Mouse (Mus musculus): Measurements from ENCODE around the gene Sars. TPM values are rescaled to one million over a fixed set of nuclear protein-coding genes. Genes with fewer than 3 reads are reported as not detected.

The Sars gene
- total and polyA plus RNA-seq, 3 experiments, result 373 to 394 (median 377) TPM

DNA sequence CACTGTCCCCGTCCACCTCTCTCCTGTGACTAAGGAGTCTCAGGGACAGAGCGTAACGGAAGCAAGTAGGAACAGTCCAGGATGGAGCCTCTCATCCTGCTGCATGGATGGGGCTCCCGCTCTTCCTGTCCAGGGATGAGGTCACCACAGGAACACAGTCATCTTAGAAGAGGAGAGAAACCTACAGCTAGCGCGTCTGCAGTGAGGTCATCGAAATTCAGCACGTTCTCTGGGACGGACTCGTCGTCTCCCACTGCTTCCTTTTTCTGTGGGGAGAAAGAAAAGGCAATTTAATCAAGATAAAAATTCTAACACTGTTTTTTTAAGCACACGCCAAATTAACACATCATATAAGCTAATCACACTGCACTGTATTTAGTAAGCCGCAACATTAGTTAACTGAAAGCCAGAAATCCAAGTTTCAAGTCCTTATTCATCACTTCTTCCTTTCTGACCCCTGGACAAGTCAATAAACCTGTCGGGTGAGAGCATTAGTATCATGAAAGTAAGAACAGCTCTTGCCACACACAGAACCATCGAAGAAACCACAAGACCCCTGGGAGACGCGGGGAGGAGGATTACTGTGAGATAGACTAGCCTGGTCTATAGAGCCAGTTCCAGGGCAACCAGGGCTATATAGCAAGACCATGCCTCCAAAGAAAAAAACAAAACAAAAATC is 9.2 kb downstream of the Sars start (continued):
- no peak for TF ChIP-seq USF2 (conservative IDR thresholded peaks at IDR 0.05; ENCODE audit: low read depth, low read length)
- TF ChIP-seq POLR2A (IDR thresholded peaks at IDR 0.05; ENCODE audit: low read depth, low read length), result peak; percentile 29; the same call in 1 of the 2 replicates
- TF ChIP-seq USF1 (IDR thresholded peaks at IDR 0.05; ENCODE audit: low read depth, low read length), result no peak
- TF ChIP-seq IRF4 (IDR thresholded peaks at IDR 0.05; ENCODE audit: low read depth, low read length), result peak; percentile 68; the same call in 1 of the 2 replicates
- no peak for TF ChIP-seq E2F4 (IDR thresholded peaks at IDR 0.05; ENCODE audit: insufficient replicate concordance, low read depth, low read length)
- TF ChIP-seq RCOR1 (conservative IDR thresholded peaks at IDR 0.05; ENCODE audit: low read depth, low read length), result peak; percentile 38; the same call in 1 of the 2 replicates
- no peak for TF ChIP-seq GABPA (IDR thresholded peaks at IDR 0.05; ENCODE audit: insufficient replicate concordance, low read depth, low read length)
- TF ChIP-seq SIN3A (IDR thresholded peaks at IDR 0.05; ENCODE audit: low read length), result peak; percentile 38; the same call in 1 of the 2 replicates
- no peak for TF ChIP-seq SMC3 (IDR thresholded peaks at IDR 0.05; ENCODE audit: low read depth, low read length)

DNA sequence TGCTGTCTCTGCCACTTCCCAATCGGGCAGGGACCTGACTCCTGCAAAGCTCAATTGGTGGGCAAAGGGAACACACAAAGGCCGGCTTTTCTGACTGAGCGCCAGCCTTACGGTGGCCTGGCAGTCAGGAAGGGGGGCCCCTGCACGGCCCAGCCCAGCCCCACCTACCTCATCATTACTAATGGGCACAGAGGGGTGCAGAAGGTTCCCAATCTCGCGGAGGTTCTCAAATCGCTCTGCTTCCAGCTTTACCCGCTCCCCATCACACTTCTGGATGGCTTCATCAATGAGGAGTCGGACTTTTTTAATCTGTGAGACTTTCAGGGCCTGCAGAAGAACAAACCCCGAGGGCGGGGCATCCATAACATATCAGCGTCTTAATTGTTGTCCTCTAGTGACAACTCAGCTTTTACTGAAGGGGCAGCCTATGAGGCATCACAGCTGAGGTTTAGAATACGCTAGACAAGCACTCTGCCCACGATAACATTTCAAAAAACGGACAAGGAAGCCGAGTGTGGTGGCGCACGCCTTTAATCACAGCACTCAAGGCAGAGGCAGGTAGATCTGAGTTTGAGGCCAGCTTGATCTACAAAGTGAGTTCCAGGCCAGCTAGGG is 11.0 kb downstream of the Sars start:
- H3K79me2 ChIP-seq (replicated peaks; ENCODE audit: control insufficient read depth, extremely low read depth, insufficient read depth, poor library complexity, severe bottlenecking), result peaks cover 35% of the 10 kb centered on the region
- no peaks in the 10 kb centered on the region for H3K27me3 ChIP-seq (replicated peaks)
- no peaks in the 10 kb centered on the region for H3K9me3 ChIP-seq (replicated peaks; ENCODE audit: low read length)
- H3K27ac ChIP-seq (ENCODE audit: insufficient read depth, low read depth), result no peak overlapping the region
- no peak for TF ChIP-seq ETS1 (conservative IDR thresholded peaks at IDR 0.05; ENCODE audit: low read depth, low read length)
- TF ChIP-seq RAD21 (IDR thresholded peaks at IDR 0.05; ENCODE audit: low read depth, low read length), result no peak
- TF ChIP-seq MXI1 (IDR thresholded peaks at IDR 0.05; ENCODE audit: low read depth, low read length), result no peak
- no peak for TF ChIP-seq TBP (conservative IDR thresholded peaks at IDR 0.05; ENCODE audit: low read depth, low read length)
- TF ChIP-seq RCOR1 (conservative IDR thresholded peaks at IDR 0.05; ENCODE audit: low read depth, low read length), result no peak
- no peak for TF ChIP-seq HCFC1 (IDR thresholded peaks at IDR 0.05; ENCODE audit: low read depth, low read length)
- no peak for TF ChIP-seq CTCF (conservative IDR thresholded peaks at IDR 0.05 in 1 of 2, IDR thresholded peaks at IDR 0.05 in 1 of 2; ENCODE audit: low read depth in 2 of 2, low read length in 2 of 2)
- DNase-seq (ENCODE audit: extremely low read depth), result no peak
- H3K4me3 ChIP-seq (replicated peaks in 1 of 3; ENCODE audit: low read depth in 2 of 3, low read length in 2 of 3, poor library complexity in 1 of 3), result no peak overlapping the region
- H3K36me3 ChIP-seq (replicated peaks in 1 of 2; ENCODE audit: control insufficient read depth in 1 of 2, insufficient read depth in 1 of 2, low read length in 1 of 2), result peaks cover 80 to 94% of the 10 kb centered on the region in 2 experiments
- in situ Hi-C loops (cut with MboI; ENCODE audit: low pct_ligation_motif_present, low pct_unique_long_range_greater_than_20kb, low sequenced_read_pairs) (no loop called here), dilution Hi-C loops (cut with MboI; ENCODE audit: extremely low pct_ligation_motif_present, extremely low pct_unique_long_range_greater_than_20kb, low sequenced_read_pairs) (no loop called here)
- H3K9ac ChIP-seq (ENCODE audit: insufficient read depth, low read depth), result no peak overlapping the region
- peaks cover 6 to 40% of the 10 kb centered on the region in 2 experiments for H3K4me1 ChIP-seq (ENCODE audit: control insufficient read depth in 1 of 2, insufficient read depth in 2 of 2)
- H3K4me2 ChIP-seq (ENCODE audit: insufficient read depth, low read depth, poor library complexity, severe bottlenecking), result no peak overlapping the region

DNA sequence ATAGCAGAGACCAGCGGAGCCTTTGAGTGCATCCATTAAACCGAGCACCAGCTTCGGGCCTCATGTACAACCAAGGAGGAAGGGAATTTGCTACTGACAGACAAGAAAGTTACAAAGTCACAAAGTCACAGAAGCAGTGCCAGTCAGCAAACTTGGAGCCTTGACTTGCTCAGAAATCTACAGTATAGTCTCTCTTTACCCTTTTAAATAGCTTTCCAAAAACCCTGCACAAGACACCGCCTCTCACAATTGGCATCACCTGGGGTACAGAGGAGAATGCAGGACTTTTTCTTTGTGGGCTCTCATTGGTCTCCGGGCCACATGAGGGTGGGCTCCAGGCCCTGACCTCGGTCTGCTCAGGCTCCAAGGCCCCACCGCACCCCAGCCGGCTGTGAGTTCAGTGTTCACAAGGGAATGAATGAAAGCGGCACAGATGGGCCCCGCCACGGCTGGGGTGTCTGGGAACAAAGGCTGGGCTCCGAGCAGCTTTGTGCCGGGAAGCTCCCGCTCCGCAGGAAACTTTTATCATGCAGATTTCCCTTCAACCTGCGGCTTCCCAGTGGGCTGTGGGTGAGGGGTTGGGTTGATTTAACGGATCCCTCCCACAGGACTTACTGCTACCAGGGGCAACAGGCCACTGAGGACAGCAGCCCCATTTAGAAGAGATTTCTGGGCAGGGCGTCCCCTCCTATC is 11.7 kb downstream of the Sars start:
- Histone ChIP-seq H3K36me3 (replicated peaks in 1 of 2; ENCODE audit: control insufficient read depth in 1 of 2, insufficient read depth in 1 of 2, low read length in 1 of 2) (peaks cover 81 to 94% of the 10 kb centered on the region in 2 experiments), H3K4me2 (ENCODE audit: insufficient read depth, low read depth, poor library complexity, severe bottlenecking) (no peak overlapping the region), H3K4me1 (ENCODE audit: control insufficient read depth in 1 of 2, insufficient read depth in 2 of 2) (peaks cover 6 to 33% of the 10 kb centered on the region in 2 experiments), H3K9ac (ENCODE audit: insufficient read depth, low read depth) (no peak overlapping the region), H3K79me2 (replicated peaks; ENCODE audit: control insufficient read depth, extremely low read depth, insufficient read depth, poor library complexity, severe bottlenecking) (peaks cover 29% of the 10 kb centered on the region), H3K27ac (ENCODE audit: insufficient read depth, low read depth) (no peak overlapping the region), H3K4me3 (replicated peaks in 1 of 3; ENCODE audit: low read depth in 2 of 3, low read length in 2 of 3, poor library complexity in 1 of 3) (no peak overlapping the region), H3K9me3 (replicated peaks; ENCODE audit: low read length) (no peaks in the 10 kb centered on the region), H3K27me3 (replicated peaks) (no peaks in the 10 kb centered on the region)
- DNase-seq (ENCODE audit: extremely low read depth), result no peak
- TF ChIP-seq ELF1 (IDR thresholded peaks at IDR 0.05; ENCODE audit: low read depth, low read length) (no peak), HCFC1 (IDR thresholded peaks at IDR 0.05; ENCODE audit: low read depth, low read length) (no peak), EP300 (IDR thresholded peaks at IDR 0.05; ENCODE audit: low read length) (no peak), PAX5 (IDR thresholded peaks at IDR 0.05; ENCODE audit: low read length) (no peak), ZC3H11A (IDR thresholded peaks at IDR 0.05; ENCODE audit: low read depth, low read length) (no peak), RCOR1 (conservative IDR thresholded peaks at IDR 0.05; ENCODE audit: low read depth, low read length) (no peak), NELFE (IDR thresholded peaks at IDR 0.05; ENCODE audit: low read depth, low read length) (no peak), SIN3A (IDR thresholded peaks at IDR 0.05; ENCODE audit: low read length) (no peak), CHD2 (IDR thresholded peaks at IDR 0.05; ENCODE audit: low read length) (no peak), MEF2A (IDR thresholded peaks at IDR 0.05; ENCODE audit: borderline replicate concordance, low read depth, low read length) (no peak), E2F4 (IDR thresholded peaks at IDR 0.05; ENCODE audit: insufficient replicate concordance, low read depth, low read length) (no peak), MAZ (IDR thresholded peaks at IDR 0.05; ENCODE audit: low read depth, low read length) (no peak)
- dilution Hi-C loops (cut with MboI; ENCODE audit: extremely low pct_ligation_motif_present, extremely low pct_unique_long_range_greater_than_20kb, low sequenced_read_pairs), result no loop called here
- in situ Hi-C loops (cut with MboI; ENCODE audit: low pct_ligation_motif_present, low pct_unique_long_range_greater_than_20kb, low sequenced_read_pairs), result no loop called here

All from CH12.LX (cell line).